Mouse (Mus musculus) gastrocnemius, postnatal 36 days (tissue): ENCODE data around the gene Mcrip2. TPM values are rescaled to one million over a fixed set of nuclear protein-coding genes. Genes with fewer than 3 reads are reported as not detected.
"Not testable (repeated sequence)": the region's sequence is repeated elsewhere in the genome, so short reads cannot be mapped to it uniquely, and the experiment has no call there.

Source experiments
- DNase-seq, 2 experiments: peaks; one replicate each; pipeline ENCODE4 v3.0.0; 2022
- intact Hi-C: fragments of 180-260 bp; cut with DNase I; formaldehyde crosslinking; loops from one replicate; pipeline ENCODE4 v1.15.1; 2025
- total RNA-seq, 2 experiments: library from RNA; stranded (reverse); gene quantifications; 2 replicates each; pipeline ENCODE4 v1.2.3; 2021

Mcrip2 gene
- total RNA-seq, 2 experiments from 2014 or later = 87.2 to 102 TPM

- intact Hi-C loops = no loop called here
- no peak for DNase-seq
Observed at GRCm38 (mm10) chr17:25881691-25882090, 13.1 kb upstream of the Mcrip2 start.

- no peak for DNase-seq
- intact Hi-C loops = no loop called here
Observed at GRCm38 (mm10) chr17:25880913-25881641, 12.5 kb upstream of the Mcrip2 start.

- intact Hi-C loops = no loop called here
- DNase-seq = no peak
Observed at GRCm38 (mm10) chr17:25880196-25880910, 11.8 kb upstream of the Mcrip2 start, which contains the start of gene Wfikkn1. Gene Wfikkn1 (minus strand): TSS chr17:25880858.

GRCm38 (mm10) chr17:25879750-25880149 is 11.2 kb upstream of the Mcrip2 start:
- intact Hi-C loops = no loop called here
- no peak for DNase-seq

DNA sequence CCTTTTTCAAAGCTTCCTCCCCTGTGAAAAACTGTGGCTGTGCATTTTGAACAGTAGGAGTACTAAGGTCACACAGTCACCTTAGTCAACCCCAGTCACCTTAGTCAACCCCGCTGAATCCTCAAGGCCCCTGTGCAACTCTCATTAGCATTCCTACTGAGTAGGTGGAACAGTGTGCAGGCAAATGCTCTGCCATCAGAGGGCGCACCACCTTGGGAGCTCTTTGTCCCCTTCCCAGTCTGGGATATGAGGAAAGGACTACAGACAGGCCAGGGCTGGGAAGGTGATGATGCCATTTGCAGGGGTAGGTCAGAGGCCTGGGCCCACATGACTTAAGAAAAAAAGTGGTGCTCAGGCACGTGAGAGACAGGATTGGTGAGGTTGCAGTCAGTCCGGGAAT is 10.7 kb upstream of the Mcrip2 start:
- intact Hi-C loops = no loop called here
- DNase-seq = no peak

DNA sequence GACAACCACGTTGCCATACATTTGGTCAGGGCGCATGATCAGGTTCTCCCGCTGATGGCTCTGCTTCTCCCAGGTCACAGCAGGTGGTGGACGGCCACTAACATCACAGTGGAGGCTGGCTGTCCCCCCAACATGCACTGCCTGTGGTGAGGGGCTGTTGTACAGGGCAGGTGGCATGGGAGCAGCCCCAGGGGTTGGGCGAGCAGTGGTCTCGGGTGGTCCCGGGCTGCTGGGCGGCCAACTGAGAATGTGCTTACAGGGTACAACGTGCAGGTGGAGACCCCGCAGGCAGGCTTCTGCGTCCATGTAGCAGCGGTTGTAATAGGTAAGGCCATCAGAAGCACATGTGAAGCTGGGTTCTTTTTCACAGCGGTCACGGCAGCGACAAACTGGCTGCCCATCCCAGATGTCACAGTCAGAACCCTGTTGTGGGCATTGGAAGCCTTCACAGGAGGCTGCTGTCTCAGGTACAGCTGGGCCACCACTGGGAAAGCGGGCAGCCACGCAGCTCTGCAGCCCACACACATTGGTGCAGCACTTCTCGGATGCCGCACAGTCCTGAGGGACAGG is 10.1 kb upstream of the Mcrip2 start:
- intact Hi-C loops = no loop called here
- no peak for DNase-seq

GRCm38 (mm10) chr17:25877741-25878610 is 9.4 kb upstream of the Mcrip2 start:
- intact Hi-C loops = no loop called here
- no peak for DNase-seq

DNA sequence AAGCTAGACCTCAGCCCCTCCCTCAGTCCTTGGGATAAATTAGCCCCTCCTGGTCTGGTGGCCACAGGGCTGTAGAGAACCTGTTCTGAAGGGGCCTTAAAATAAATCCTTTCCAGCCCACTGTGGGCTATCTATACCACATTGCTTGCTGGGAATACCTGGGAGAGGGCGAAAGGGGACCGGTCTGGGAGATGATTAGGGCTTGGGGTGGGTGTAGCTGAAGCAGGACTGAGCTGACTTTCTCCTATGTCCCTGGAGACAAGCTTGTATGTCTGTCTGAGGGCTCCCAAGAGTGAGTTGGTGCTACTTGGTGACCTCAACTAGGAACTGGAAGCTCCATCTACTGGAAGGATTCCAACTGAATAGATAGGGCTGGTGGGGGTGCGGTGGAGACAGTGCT is 8.5 kb upstream of the Mcrip2 start:
- intact Hi-C loops = no loop called here
- DNase-seq = no peak

- no peak for DNase-seq
- intact Hi-C loops = no loop called here
Observed at GRCm38 (mm10) chr17:25876347-25876915, 7.9 kb upstream of the Mcrip2 start.

- intact Hi-C loops = loop anchor here (2.0 kb wide), 1 partner anchor 43 kb away; the partner anchor contains the start of gene Stub1
- peak; percentile 81 to 84 for DNase-seq
Observed at GRCm38 (mm10) chr17:25875171-25876136, 6.9 kb upstream of the Mcrip2 start.

DNA sequence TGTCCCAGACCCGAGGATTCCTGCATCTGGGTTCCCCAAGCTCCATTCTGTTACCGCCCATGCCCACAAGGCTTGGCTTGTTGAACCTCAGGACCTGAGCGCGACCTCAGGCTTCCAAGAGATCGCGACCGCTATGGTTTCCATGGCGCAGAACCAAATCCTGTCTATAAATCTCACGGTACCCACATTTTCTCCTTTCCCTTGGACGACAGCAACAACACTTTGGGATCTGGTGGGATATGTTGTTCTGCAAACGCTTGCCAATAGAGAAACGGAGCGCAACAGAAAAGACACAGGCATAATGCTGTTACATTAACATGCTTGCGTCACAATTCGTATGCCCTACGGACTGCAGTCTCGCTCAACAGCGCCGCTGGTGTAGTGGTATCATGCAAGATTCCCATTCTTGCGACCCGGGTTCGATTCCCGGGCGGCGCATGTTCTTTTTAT is 6.2 kb upstream of the Mcrip2 start, which contains the start of gene Mettl26:
TSS of gene Mettl26 (plus strand) at position 354 of the 450 bp plus-strand sequence.
- intact Hi-C loops = loop anchor here (2.0 kb wide), 1 partner anchor 42 kb away; the partner anchor contains the start of gene Stub1
- peak; percentile 89 to 96 for DNase-seq

- DNase-seq = no peak
- intact Hi-C loops = loop anchor here (2.0 kb wide), 1 partner anchor 41 kb away; the partner anchor contains the start of gene Stub1
Observed at GRCm38 (mm10) chr17:25874148-25874720, 5.7 kb upstream of the Mcrip2 start.

GRCm38 (mm10) chr17:25873405-25874147 is 5.0 kb upstream of the Mcrip2 start:
- no peak for DNase-seq
- intact Hi-C loops = loop anchor here (2.0 kb wide), 1 partner anchor 41 kb away; the partner anchor contains the start of gene Stub1

DNA sequence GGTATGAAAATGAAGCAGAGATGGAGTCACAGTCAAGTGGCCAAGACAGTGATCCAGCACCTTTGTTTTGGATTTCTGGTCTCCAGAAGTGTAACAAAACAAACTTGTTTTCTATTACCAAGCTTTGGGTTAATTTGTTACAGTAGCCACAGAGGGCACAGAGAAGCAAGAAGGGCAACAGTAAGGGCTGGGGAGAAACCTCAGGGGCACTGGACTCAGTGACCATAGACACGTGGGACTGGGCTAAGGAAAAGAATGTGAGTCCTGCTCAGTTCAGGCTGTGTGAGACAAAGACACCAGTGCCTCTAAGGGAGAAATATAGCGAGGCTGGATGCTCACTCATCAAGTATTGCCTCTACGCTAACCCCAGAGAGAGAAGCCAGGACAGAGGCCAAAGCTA is 4.1 kb upstream of the Mcrip2 start:
- DNase-seq = no peak
- intact Hi-C loops = no loop called here

DNA sequence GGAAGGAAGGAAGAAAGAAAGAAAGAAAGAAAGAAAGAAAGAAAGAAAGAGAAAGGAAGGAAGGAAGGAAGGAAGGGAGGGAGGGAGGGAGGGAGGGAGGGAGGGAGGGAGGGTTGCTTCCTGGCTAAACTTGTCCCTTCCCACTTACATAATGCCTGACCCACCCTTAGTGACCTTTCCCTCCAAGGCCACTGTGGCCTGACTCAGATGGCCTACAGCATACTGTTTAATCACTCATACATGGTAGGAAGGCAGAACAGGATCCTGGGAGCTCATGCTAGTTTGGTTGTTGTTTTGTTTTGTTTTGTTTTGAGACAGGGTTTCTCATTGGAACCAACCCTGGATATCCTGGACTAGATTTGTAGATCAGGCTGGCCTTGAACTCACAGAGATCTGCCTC is 3.0 kb upstream of the Mcrip2 start:
- DNase-seq, intact Hi-C loops: not testable (repeated sequence)

DNA sequence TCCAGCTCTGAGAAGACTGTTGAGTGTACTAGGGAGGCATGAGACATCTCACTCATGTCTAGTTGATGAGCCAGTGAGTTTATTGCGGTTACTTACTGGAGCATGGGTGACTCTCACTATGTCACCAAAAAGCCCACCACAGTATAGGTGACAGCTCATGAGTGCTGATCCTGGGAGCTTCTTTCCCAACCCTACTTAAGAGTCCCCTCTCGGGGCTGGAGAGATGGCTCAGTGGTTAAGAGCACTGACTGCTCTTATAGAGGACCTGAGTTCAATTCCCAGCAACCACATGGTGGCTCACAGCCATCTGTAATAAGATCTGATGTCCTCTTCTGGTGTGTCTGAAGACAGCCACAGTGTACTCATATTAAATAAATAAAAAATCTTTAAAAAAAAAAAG is 1.4 kb upstream of the Mcrip2 start:
- intact Hi-C loops = no loop called here
- no peak for DNase-seq

GRCm38 (mm10) chr17:25869498-25869897 is 934 bp upstream of the Mcrip2 start:
- intact Hi-C loops = no loop called here
- DNase-seq = no peak
